Mouse (Mus musculus) forebrain, embryonic 16.5 days (tissue): ENCODE results near the gene Nsmce1. TPM values are rescaled to one million over a fixed set of nuclear protein-coding genes. Genes with fewer than 3 reads are reported as not detected.

ENCODE experiments used
- ATAC-seq: fragments of 200-750 bp; cut with Nextera tagmentation; 2 replicates; pipeline ENCODE4 v1.8.0; 2017; ENCODE audit warnings: mild to moderate bottlenecking, moderate library complexity
- H3K27ac ChIP-seq: fragments of 300-500 bp; sonication (generic); 2 replicates; pipeline ENCODE4 v1.5.1; 2014; ENCODE audit warnings: low read length, control low read depth
- H3K27me3 ChIP-seq: fragments of 300-500 bp; sonication (generic); replicated peaks from 2 replicates; pipeline ENCODE4 v1.6.1; 2014; ENCODE audit warnings: low read length; ENCODE audit not compliant: control insufficient read depth, insufficient read depth
- H3K36me3 ChIP-seq: fragments of 300-500 bp; sonication (generic); 2 replicates; pipeline ENCODE4 v1.6.1; 2014; ENCODE audit not compliant: control insufficient read depth, insufficient read depth
- H3K4me1 ChIP-seq: fragments of 300-500 bp; sonication (generic); replicated peaks from 2 replicates; pipeline ENCODE4 v1.6.1; 2014; ENCODE audit warnings: low read length; ENCODE audit not compliant: control insufficient read depth, insufficient read depth
- H3K4me2 ChIP-seq: fragments of 300-500 bp; sonication (generic); 2 replicates; pipeline ENCODE4 v1.6.1; 2014; ENCODE audit warnings: mild to moderate bottlenecking, low read length, control low read depth
- H3K4me3 ChIP-seq: fragments of 300-500 bp; sonication (generic); replicated peaks from 2 replicates; pipeline ENCODE4 v1.5.1; 2014; ENCODE audit warnings: mild to moderate bottlenecking, low read length, control low read depth
- H3K9ac ChIP-seq: fragments of 300-500 bp; sonication (generic); replicated peaks from 2 replicates; pipeline ENCODE4 v1.6.1; 2014; ENCODE audit warnings: low read depth, low read length, control low read depth
- H3K9me3 ChIP-seq: fragments of 300-500 bp; sonication (generic); 2 replicates; pipeline ENCODE4 v1.6.1; 2016; ENCODE audit warnings: low read length; ENCODE audit not compliant: control insufficient read depth
- WGBS: fragments of 180-500 bp; shearing (Covaris S2); extraction: QIAGEN DNeasy Blood & Tissue Kit; methylation state at CpG from one replicate; pipeline ENCODE4 v1.1.7; 2014; 5-methylcytosine and 5-hydroxymethylcytosine counted together
- polyA plus RNA-seq: library from polyadenylated mRNA; unstranded; fragments of >200 nt; fragmentation: Nextera tagmentation; extraction: Ambion mirVana; gene quantifications from 2 replicates; pipeline ENCODE4 v1.2.1, GENCODE M21; 2015

Gene Nsmce1
- polyA plus RNA-seq, 1 experiment from 2014 or later = 114 TPM

- ATAC-seq = no peak
- Histone ChIP-seq H3K9me3 (no peaks in the 10 kb centered on the region), H3K4me3 (no peak overlapping the region), H3K27me3 (no peaks in the 10 kb centered on the region), H3K9ac (no peak overlapping the region), H3K4me1 (no peaks in the 10 kb centered on the region), H3K27ac (no peak overlapping the region), H3K4me2 (no peak overlapping the region), H3K36me3 (no peaks in the 10 kb centered on the region)
- 94% methylated on average over 2 of the region's 2 CpGs for WGBS
These were observed 40.3 kb downstream of the Nsmce1 start for GRCm38 (mm10) chr7:125451078-125451477.

- Histone ChIP-seq H3K4me3 (no peak overlapping the region), H3K9me3 (no peaks in the 10 kb centered on the region), H3K4me1 (no peaks in the 10 kb centered on the region), H3K9ac (no peak overlapping the region), H3K27me3 (no peaks in the 10 kb centered on the region), H3K27ac (no peak overlapping the region), H3K4me2 (no peak overlapping the region), H3K36me3 (no peaks in the 10 kb centered on the region)
- ATAC-seq = no peak
- WGBS = 80% methylated on average over 1 of the region's 1 CpGs
These were observed 40.7 kb downstream of the Nsmce1 start for GRCm38 (mm10) chr7:125450678-125451077.

DNA sequence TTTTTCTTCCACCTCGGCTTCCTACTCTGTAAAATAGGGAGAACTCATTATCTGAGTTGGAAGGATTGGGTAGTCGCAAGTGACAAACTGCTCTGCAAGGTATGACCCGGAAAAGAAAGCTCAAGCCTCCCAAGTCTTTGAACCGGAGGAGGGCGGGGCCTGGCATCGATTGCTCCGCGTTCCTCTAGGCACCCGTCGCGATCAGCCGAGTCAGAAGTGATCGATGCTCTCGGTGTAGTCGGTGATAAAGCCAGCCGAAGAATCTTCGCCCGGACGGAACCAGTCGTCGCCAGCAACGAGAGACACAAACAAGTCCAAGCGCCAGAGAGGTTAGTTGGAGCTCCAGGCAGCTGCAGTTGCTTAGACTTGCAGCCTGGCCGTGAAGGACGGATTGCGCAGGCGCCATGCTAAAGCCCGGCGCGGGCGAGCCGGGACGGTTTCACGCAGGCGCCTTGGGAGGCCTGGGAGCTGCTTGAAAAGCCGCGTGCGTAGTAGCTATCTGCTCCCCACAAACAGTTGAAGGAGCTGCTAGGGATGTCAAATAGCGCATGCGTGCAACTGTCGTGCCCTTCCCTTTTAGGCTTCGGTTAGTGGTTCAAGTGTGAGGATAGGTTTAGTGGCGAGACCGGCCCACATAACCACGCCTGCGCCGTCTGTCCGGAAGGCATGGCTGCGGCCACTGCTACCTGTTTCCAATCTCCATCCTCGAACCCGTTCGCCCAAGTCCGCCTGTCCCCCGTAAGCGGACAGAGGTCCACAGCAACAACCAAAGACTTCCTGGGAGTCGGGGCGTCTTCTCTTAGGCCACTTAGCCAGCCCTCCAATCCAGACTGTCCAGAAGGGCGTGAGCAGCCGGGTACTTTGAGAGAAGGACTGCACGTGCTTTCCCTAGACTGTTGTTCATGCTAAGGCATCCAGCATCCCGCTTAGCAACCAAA is 46.7 kb downstream of the Nsmce1 start, which contains the start of gene Kdm8:
Gene Kdm8, plus strand, starts transcription at position 213 of the 938 bp plus-strand sequence.
- no peaks in the 10 kb centered on the region for H3K9me3 ChIP-seq
- 2% methylated on average over 61 of the region's 61 CpGs for WGBS
- peak within 1 kb of the TSS; percentile 55 for H3K4me3 ChIP-seq
- peak within 1 kb of the TSS; percentile 71 for H3K9ac ChIP-seq
- peak within 1 kb of the TSS; percentile 89 for H3K4me2 ChIP-seq
- H3K4me1 ChIP-seq = peaks cover 13% of the 10 kb centered on the region
- no peaks in the 10 kb centered on the region for H3K27me3 ChIP-seq
- H3K27ac ChIP-seq = peak within 1 kb of the TSS; percentile 93
- H3K36me3 ChIP-seq = no peaks in the 10 kb centered on the region
- peak; percentile 98 for ATAC-seq

GRCm38 (mm10) chr7:125444076-125444463 is 47.3 kb downstream of the Nsmce1 start:
- 26% methylated on average over 10 of the region's 10 CpGs for WGBS
- peak; percentile 8; the same call in 1 of the 2 replicates for ATAC-seq
- H3K9ac ChIP-seq = peak overlapping the region; percentile 71

GRCm38 (mm10) chr7:125442323-125442722 is 49.1 kb downstream of the Nsmce1 start:
- Histone ChIP-seq H3K27me3 (no peaks in the 10 kb centered on the region), H3K27ac (no peak overlapping the region), H3K9me3 (no peaks in the 10 kb centered on the region), H3K36me3 (no peaks in the 10 kb centered on the region), H3K4me2 (no peak overlapping the region), H3K4me1 (peaks cover 13% of the 10 kb centered on the region), H3K9ac (no peak overlapping the region), H3K4me3 (no peak overlapping the region)
- no peak for ATAC-seq
- 60% methylated on average over 4 of the region's 4 CpGs for WGBS

More at GRCm38 (mm10) chr7:125444076-125444463, 47.3 kb downstream of the Nsmce1 start:
- Histone ChIP-seq H3K9me3 (no peaks in the 10 kb centered on the region), H3K4me2 (peak overlapping the region; percentile 89), H3K27ac (peak overlapping the region; percentile 93), H3K4me1 (peaks cover 13% of the 10 kb centered on the region), H3K27me3 (no peaks in the 10 kb centered on the region), H3K4me3 (peak overlapping the region; percentile 55), H3K36me3 (no peaks in the 10 kb centered on the region)

DNA sequence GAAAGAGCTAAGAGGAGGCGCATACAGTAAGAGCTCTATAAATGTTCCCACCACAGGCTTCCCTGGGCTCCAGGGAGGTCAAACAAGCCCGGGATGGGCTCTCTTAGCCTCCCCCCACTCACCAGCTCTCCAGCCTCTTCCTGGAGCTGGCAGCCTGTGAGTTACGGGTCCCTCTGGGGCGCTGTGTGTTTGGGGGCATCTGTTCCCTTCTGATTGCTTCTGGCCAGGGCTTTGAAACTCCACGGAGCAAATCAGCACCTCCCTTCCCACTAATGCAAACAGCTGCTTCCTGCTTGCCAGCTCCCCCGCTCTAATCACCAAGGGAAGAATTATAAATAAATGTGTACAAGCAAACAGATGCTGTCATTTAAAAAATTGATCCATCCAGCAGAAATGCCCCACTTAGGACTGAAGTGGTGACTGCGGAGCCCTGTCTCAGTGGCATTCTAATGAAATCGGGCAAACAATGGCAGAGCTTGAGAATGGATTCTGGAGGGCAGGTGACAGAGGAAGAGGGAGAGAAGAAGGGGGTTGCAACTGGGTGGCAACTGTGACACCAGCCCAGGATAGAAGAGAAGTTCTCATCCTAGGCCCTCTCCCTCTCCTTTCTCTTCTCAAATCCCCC is 56.6 kb downstream of the Nsmce1 start:
- peak overlapping the region; percentile 10 for H3K27ac ChIP-seq
- 43% methylated on average over 8 of the region's 8 CpGs for WGBS
- ATAC-seq = peak; percentile 59; the same call in 1 of the 2 replicates

GRCm38 (mm10) chr7:125433874-125434273 is 57.5 kb downstream of the Nsmce1 start:
- Histone ChIP-seq H3K4me2 (no peak overlapping the region), H3K36me3 (no peaks in the 10 kb centered on the region), H3K27ac (no peak overlapping the region), H3K27me3 (no peaks in the 10 kb centered on the region; the same call in 1 of the 2 replicates), H3K4me3 (no peak overlapping the region), H3K9me3 (peaks cover 9% of the 10 kb centered on the region), H3K4me1 (no peaks in the 10 kb centered on the region), H3K9ac (no peak overlapping the region)
- WGBS = 92% methylated on average over 3 of the region's 3 CpGs
- ATAC-seq = no peak

More for the DNA sequence above, 56.6 kb downstream of the Nsmce1 start:
- H3K36me3 ChIP-seq = no peaks in the 10 kb centered on the region
- no peak overlapping the region for H3K9ac ChIP-seq
- H3K4me2 ChIP-seq = no peak overlapping the region
- peaks cover 9% of the 10 kb centered on the region for H3K9me3 ChIP-seq
- H3K4me3 ChIP-seq = no peak overlapping the region
- no peaks in the 10 kb centered on the region; the same call in 1 of the 2 replicates for H3K27me3 ChIP-seq
- H3K4me1 ChIP-seq = no peaks in the 10 kb centered on the region

DNA sequence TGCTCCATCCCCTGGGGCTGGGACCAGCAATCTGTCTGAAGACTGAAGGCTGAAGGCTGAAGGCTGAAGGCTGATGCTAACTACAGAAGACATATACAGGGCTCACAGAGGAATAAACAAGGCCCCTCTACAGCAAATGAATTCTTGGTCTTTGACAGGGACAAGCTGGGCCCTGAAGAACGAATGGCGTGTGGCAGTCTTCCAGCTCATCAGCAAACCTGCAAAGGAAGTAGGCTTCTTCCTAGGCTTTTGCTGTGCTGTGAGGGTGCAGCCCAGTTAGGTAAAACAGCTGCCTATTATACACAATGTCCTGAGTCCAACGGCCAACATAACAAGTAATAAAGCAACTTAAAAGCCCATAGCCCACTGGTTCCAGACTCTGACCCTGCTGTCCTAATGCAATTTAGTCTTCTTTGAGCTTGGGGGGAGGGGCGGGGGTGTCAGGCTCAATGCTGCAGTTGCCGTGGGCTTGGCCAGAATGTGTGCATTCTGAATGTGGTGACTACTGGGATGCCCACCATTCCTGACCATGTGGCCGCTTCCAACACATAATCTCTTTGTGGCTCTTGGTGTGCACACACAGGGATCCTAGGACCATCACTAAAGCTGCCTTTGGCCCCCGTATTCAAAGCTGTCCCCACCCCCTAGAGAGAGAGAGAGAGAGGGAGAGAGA is 61.1 kb downstream of the Nsmce1 start:
- Histone ChIP-seq H3K27me3 (no peaks in the 10 kb centered on the region; the same call in 1 of the 2 replicates), H3K4me3 (no peak overlapping the region), H3K36me3 (no peaks in the 10 kb centered on the region), H3K9me3 (peaks cover 9% of the 10 kb centered on the region), H3K4me2 (no peak overlapping the region), H3K4me1 (no peaks in the 10 kb centered on the region), H3K9ac (no peak overlapping the region), H3K27ac (no peak overlapping the region)
- 75% methylated on average over 7 of the region's 7 CpGs for WGBS
- no peak for ATAC-seq
